ENCODE assay signal across 17 mouse cellular contexts in genomic region chr16:43881636-43882035, GRCm38 (mm10). TPM values are rescaled to one million over a fixed set of nuclear protein-coding genes. Genes with fewer than 3 reads are reported as not detected.
DNase-seq lines count a peak whose midpoint lies in the region; ATAC-seq and TF ChIP-seq lines count a peak whose summit lies in the region.
"Had no signal": no experiment of that assay in that cellular context is flagged by ENCODE, and none has a peak within 500 bp of the region (broad histone marks: within the 10 kb centered on the region; RNA-seq: fewer than 3 reads in every experiment).

No protein-coding gene starts in this region.

- H3K9ac ChIP-seq in kidney, postnatal 0 days (ENCODE audit: low read depth, low read length): no peak overlapping the region
- H3K9ac ChIP-seq in forebrain, embryonic 15.5 days (replicated peaks): no peak overlapping the region
- H3K9ac ChIP-seq: embryonic facial prominence, embryonic 13.5 days; forebrain, embryonic 13.5 days; liver, embryonic 12.5 days had no signal

- H3K4me1 ChIP-seq in kidney, postnatal 0 days (replicated peaks; ENCODE audit: insufficient read depth, low read length): no peaks in the 10 kb centered on the region
- no peaks in the 10 kb centered on the region for H3K4me1 ChIP-seq in forebrain, embryonic 15.5 days
- H3K4me1 ChIP-seq: embryonic facial prominence, embryonic 13.5 days; forebrain, embryonic 13.5 days; liver, embryonic 12.5 days had no signal

- no peak for ATAC-seq in kidney, postnatal 0 days (replicated peaks; ENCODE audit: low FRiP score, low read depth)
- no peak for ATAC-seq in forebrain, embryonic 15.5 days (replicated peaks)
- ATAC-seq: liver, embryonic 12.5 days; Patski had no signal

- no peaks in the 10 kb centered on the region for H3K9me3 ChIP-seq in kidney, postnatal 0 days (replicated peaks; ENCODE audit: low read length)
- H3K9me3 ChIP-seq in forebrain, embryonic 15.5 days: no peaks in the 10 kb centered on the region
- H3K9me3 ChIP-seq: embryonic facial prominence, embryonic 13.5 days; forebrain, embryonic 13.5 days; liver, embryonic 12.5 days had no signal

- no peaks in the 10 kb centered on the region for H3K27me3 ChIP-seq in kidney, postnatal 0 days (ENCODE audit: insufficient read depth, low read length)
- no peaks in the 10 kb centered on the region for H3K27me3 ChIP-seq in forebrain, embryonic 15.5 days
- H3K27me3 ChIP-seq: embryonic facial prominence, embryonic 13.5 days; forebrain, embryonic 13.5 days; liver, embryonic 12.5 days; Patski had no signal

- H3K27ac ChIP-seq in kidney, postnatal 0 days: no peak overlapping the region
- no peak overlapping the region for H3K27ac ChIP-seq in forebrain, embryonic 15.5 days (replicated peaks)
- H3K27ac ChIP-seq: embryonic facial prominence, embryonic 13.5 days; forebrain, embryonic 13.5 days; liver, embryonic 12.5 days; macrophage had no signal

- 0 out of 2 replicates have a peak, but pooled peaks cover under 1% of the 10 kb centered on the region for H3K36me3 ChIP-seq in kidney, postnatal 0 days (ENCODE audit: insufficient read depth, low read length)
- H3K36me3 ChIP-seq in forebrain, embryonic 15.5 days: peaks cover 21% of the 10 kb centered on the region; the same call in 1 of the 2 replicates

- TF ChIP-seq CTCF in kidney, postnatal 0 days (IDR thresholded peaks at IDR 0.05; ENCODE audit: low read depth): peak; percentile 30; the same call in 1 of the 2 replicates

- WGBS in kidney, postnatal 0 days: 65% methylated on average over 3 of the region's 3 CpGs
- 63% methylated on average over 3 of the region's 3 CpGs for WGBS in forebrain, embryonic 15.5 days

- DNase-seq in kidney, postnatal 0 days (ENCODE audit: low spot score): peak; percentile 27
- DNase-seq in kidney, postnatal 14 days: no peak
- DNase-seq in 3T3-L1 (ENCODE audit: low read depth, low spot score): peak; percentile 47
- peak; percentile 16 to 32 for DNase-seq in B cell, adult 2 months
- peak; percentile 17 for DNase-seq in brain, adult 2 months (ENCODE audit: low read depth, low spot score)
- no peak for DNase-seq in yolk sac, embryonic 10.5 days (ENCODE audit: low spot score)
- DNase-seq: cerebellum, adult 8-10 months; gastrocnemius, postnatal 14 days; heart, postnatal 10 days; kidney, postnatal 36 days; spleen, adult 18-20 months had no signal

- no peak overlapping the region for H3K4me2 ChIP-seq in kidney, postnatal 0 days (ENCODE audit: low read length)
- H3K4me2 ChIP-seq in forebrain, embryonic 15.5 days (replicated peaks): no peak overlapping the region
- H3K4me2 ChIP-seq: embryonic facial prominence, embryonic 13.5 days; forebrain, embryonic 13.5 days; liver, embryonic 12.5 days had no signal

- H3K4me3 ChIP-seq in kidney, postnatal 0 days (replicated peaks; ENCODE audit: low read depth, low read length): no peak overlapping the region
- no peak overlapping the region for H3K4me3 ChIP-seq in forebrain, embryonic 15.5 days
- H3K4me3 ChIP-seq: embryonic facial prominence, embryonic 13.5 days; forebrain, embryonic 13.5 days; liver, embryonic 12.5 days had no signal

RNA-seq across cellular contexts. Expression of gene Ccdc191, which starts 8.0 kb away (rescaled TPM):
- 11.1 and 12.2 TPM in 2 replicates for polyA plus RNA-seq in kidney, postnatal 0 days (2015; fragmentation: Nextera tagmentation; extraction: Ambion mirVana)
- 9.4 and 12.2 TPM in 2 replicates for polyA plus RNA-seq in forebrain, embryonic 15.5 days (2015; fragmentation: Nextera tagmentation; extraction: Ambion mirVana)

RNA-seq across cellular contexts. Expression of gene Qtrt2, which starts 45.0 kb away (rescaled TPM):
- polyA plus RNA-seq in kidney, postnatal 0 days (2015; fragmentation: Nextera tagmentation; extraction: Ambion mirVana): 22.8 and 24.6 TPM in 2 replicates
- polyA plus RNA-seq in forebrain, embryonic 15.5 days (2015; fragmentation: Nextera tagmentation; extraction: Ambion mirVana): 25.1 and 26.7 TPM in 2 replicates

Comparison
In these comparisons a context has a peak if more than half of its experiments do, and no peak if none do; other contexts are left out.
1. DNase-seq: peak in kidney, postnatal 0 days (single experiment), 3T3-L1 (single experiment), B cell, adult 2 months (2 of 2) and brain, adult 2 months (single experiment); none in kidney, postnatal 14 days (single experiment) and yolk sac, embryonic 10.5 days (single experiment).